Mouse (Mus musculus) ES-E14 (cell line): ENCODE data around the gene Dennd1a. TPM values are rescaled to one million over a fixed set of nuclear protein-coding genes. Genes with fewer than 3 reads are reported as not detected.

ENCODE experiments used
- DNase-seq: peaks from one replicate; pipeline ENCODE4 v3.0.0-alpha.2; 2013; ENCODE audit warnings: low read depth, low spot score
- H3K27ac ChIP-seq: 2 replicates; pipeline ENCODE4 v1.5.1; 2012; ENCODE audit warnings: low read depth, mild to moderate bottlenecking, low read length, moderate library complexity, mixed read lengths; ENCODE audit not compliant: poor library complexity, insufficient read depth, severe bottlenecking
- H3K36me3 ChIP-seq: 2 replicates; pipeline ENCODE4 v1.6.1; 2012; ENCODE audit warnings: mild to moderate bottlenecking, low read length, moderate library complexity, mixed read lengths; ENCODE audit not compliant: control insufficient read depth, poor library complexity, insufficient read depth, severe bottlenecking
- H3K4me1 ChIP-seq, 2 experiments: fragments of 150-350 bp in 1 of 2; sonication (generic) in 1 of 2; 2 replicates each; pipeline ENCODE4 v1.6.1; 2012; ENCODE audit warnings: low read length in 2 of 2, mild to moderate bottlenecking in 1 of 2, mixed read lengths in 1 of 2; ENCODE audit not compliant: control insufficient read depth in 2 of 2, insufficient read depth in 2 of 2, poor library complexity in 1 of 2
- H3K4me3 ChIP-seq, 2 experiments: fragments of 150-350 bp in 1 of 2; sonication (generic) in 1 of 2; 2 replicates each; pipeline ENCODE4 v1.5.1; 2012; ENCODE audit warnings: low read length in 2 of 2, low read depth in 1 of 2, mild to moderate bottlenecking in 1 of 2, mixed read lengths in 1 of 2; ENCODE audit not compliant: insufficient read depth in 1 of 2, poor library complexity in 1 of 2, severe bottlenecking in 1 of 2
- H3K9ac ChIP-seq: 2 replicates; pipeline ENCODE4 v1.6.1; 2012; ENCODE audit warnings: low read depth, mild to moderate bottlenecking, low read length, mixed read lengths; ENCODE audit not compliant: poor library complexity, insufficient read depth, severe bottlenecking
- H3K9me3 ChIP-seq: fragments of 150-350 bp; sonication (generic); 2 replicates; pipeline ENCODE4 v1.6.1; 2012; ENCODE audit warnings: low read depth, mild to moderate bottlenecking, low read length; ENCODE audit not compliant: control insufficient read depth, insufficient read depth
- CHD2 ChIP-seq: IDR thresholded peaks from 2 replicates; pipeline ENCODE4 v1.6.1; 2014; ENCODE audit warnings: mild to moderate bottlenecking, low read depth, low read length, inconsistent platforms
- HCFC1 ChIP-seq: IDR thresholded peaks from 2 replicates; pipeline ENCODE4 v1.6.1; 2012; ENCODE audit warnings: low read length, inconsistent platforms, borderline replicate concordance; ENCODE audit not compliant: insufficient read depth
- MAFK ChIP-seq: IDR thresholded peaks from 2 replicates; pipeline ENCODE4 v1.6.1; 2014; ENCODE audit warnings: mild to moderate bottlenecking, low read depth, low read length, inconsistent platforms; ENCODE audit not compliant: insufficient read depth
- ZC3H11A ChIP-seq: IDR thresholded peaks from 2 replicates; pipeline ENCODE4 v1.6.1; 2012; ENCODE audit warnings: low read depth, mild to moderate bottlenecking, inconsistent platforms, low read length, borderline replicate concordance
- ZNF384 ChIP-seq: IDR thresholded peaks from 2 replicates; pipeline ENCODE4 v1.6.1; 2012; ENCODE audit warnings: low read depth, low read length, inconsistent platforms
- in situ Hi-C, 2 experiments: fragments of 600-800 bp; cut with MboI; formaldehyde crosslinking; loops; one replicate each; pipeline ENCODE4 v1.15.1; 2025; ENCODE audit warnings: low sequenced_read_pairs in 2 of 2, inconsistent platforms in 1 of 2; ENCODE audit not compliant: unreplicated experiment in 2 of 2
- total RNA-seq: library from RNA; depleted of rRNA; stranded (reverse); fragments of 300-350 nt; gene quantifications from 2 replicates; pipeline ENCODE4 v1.2.3, GENCODE M21; 2012

Dennd1a gene
- total RNA-seq, 1 experiment, result 6.5 TPM

- in situ Hi-C loops, result no loop called here
These were observed 419.8 kb downstream of the Dennd1a start for GRCm38 (mm10) chr2:37867387-37867786.

GRCm38 (mm10) chr2:37857472-37857871 lies 429.7 kb downstream of the Dennd1a start:
- no peaks in the 10 kb centered on the region for H3K9me3 ChIP-seq
- in situ Hi-C loops, result no loop called here
- H3K27ac ChIP-seq, result no peak overlapping the region
- H3K9ac ChIP-seq, result no peak overlapping the region
- no peak for DNase-seq
- H3K36me3 ChIP-seq, result no peaks in the 10 kb centered on the region
- no peaks in the 10 kb centered on the region for H3K4me1 ChIP-seq
- H3K4me3 ChIP-seq, result no peak overlapping the region
- TF ChIP-seq HCFC1 (no peak), ZC3H11A (no peak), MAFK (no peak), ZNF384 (no peak)

More at GRCm38 (mm10) chr2:37867387-37867786, 419.8 kb downstream of the Dennd1a start:
- no peak for DNase-seq
- TF ChIP-seq CHD2 (no peak), MAFK (no peak), ZC3H11A (no peak), HCFC1 (no peak), ZNF384 (no peak)
- H3K36me3 ChIP-seq, result no peaks in the 10 kb centered on the region
- H3K27ac ChIP-seq, result no peak overlapping the region
- no peaks in the 10 kb centered on the region for H3K9me3 ChIP-seq
- no peak overlapping the region for H3K4me3 ChIP-seq
- H3K9ac ChIP-seq, result no peak overlapping the region
- H3K4me1 ChIP-seq, result no peaks in the 10 kb centered on the region

DNA sequence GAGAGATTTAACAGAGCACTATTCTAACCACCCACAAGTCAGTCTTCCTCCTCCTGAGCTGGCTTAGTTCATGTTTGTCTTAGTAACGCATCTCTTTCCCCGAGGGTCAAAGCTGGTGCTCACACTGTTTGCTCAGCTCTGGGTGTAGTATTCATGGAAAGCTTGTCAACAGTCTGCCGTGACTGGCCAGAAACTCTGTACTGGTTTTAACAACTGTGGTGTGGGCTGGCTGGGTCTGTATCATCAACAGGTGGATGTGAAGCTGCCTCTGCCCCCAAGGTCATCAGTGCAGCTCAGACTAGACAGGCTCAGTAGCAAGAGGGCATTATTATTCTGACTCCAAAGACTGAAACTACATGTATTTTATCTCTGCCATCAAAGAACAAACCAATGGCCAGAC lies 430.2 kb downstream of the Dennd1a start:
- H3K27ac ChIP-seq, result no peak overlapping the region
- no peaks in the 10 kb centered on the region for H3K9me3 ChIP-seq
- in situ Hi-C loops, result no loop called here
- TF ChIP-seq ZC3H11A (no peak), MAFK (no peak), CHD2 (no peak), ZNF384 (no peak), HCFC1 (no peak)
- H3K9ac ChIP-seq, result no peak overlapping the region
- DNase-seq, result no peak
- H3K36me3 ChIP-seq, result no peaks in the 10 kb centered on the region
- no peaks in the 10 kb centered on the region for H3K4me1 ChIP-seq
- H3K4me3 ChIP-seq, result no peak overlapping the region

- Histone ChIP-seq H3K36me3 (no peaks in the 10 kb centered on the region), H3K9ac (no peak overlapping the region), H3K27ac (no peak overlapping the region), H3K4me1 (no peaks in the 10 kb centered on the region), H3K9me3 (no peaks in the 10 kb centered on the region), H3K4me3 (no peak overlapping the region)
- TF ChIP-seq CHD2 (no peak), ZNF384 (no peak), MAFK (no peak), HCFC1 (no peak), ZC3H11A (no peak)
- DNase-seq, result no peak
- in situ Hi-C loops, result no loop called here
These were observed 432.0 kb downstream of the Dennd1a start for GRCm38 (mm10) chr2:37855226-37855625.

DNA sequence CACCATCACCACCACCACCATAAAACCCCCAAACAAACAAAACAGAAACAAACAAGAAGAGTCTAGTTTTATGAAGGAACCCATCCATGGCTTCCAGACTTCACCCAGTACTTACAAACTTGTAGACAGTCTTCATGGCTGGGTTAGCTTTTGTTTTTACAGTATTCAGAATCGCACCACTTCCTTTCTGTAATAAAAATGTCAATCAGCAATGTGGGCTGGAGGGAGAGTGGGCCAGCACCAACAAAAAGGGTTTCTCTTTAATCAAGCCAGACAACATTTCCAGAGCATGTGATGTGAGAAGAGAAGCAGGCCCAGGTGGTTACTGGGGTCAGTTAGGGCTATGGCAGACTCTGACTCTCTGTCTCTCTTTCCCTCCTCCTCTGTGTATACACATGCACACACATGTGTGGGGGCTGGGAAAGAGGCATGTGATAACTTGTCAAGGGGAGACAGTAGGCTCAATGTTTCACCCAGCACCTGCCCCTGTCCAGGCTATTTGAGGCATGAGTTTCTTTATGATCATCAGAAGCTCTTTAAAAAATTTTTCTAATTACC lies 433.2 kb downstream of the Dennd1a start:
- TF ChIP-seq HCFC1 (no peak), ZNF384 (no peak), CHD2 (no peak), MAFK (no peak), ZC3H11A (no peak)
- in situ Hi-C loops, result no loop called here
- H3K4me1 ChIP-seq, result no peaks in the 10 kb centered on the region
- no peak overlapping the region for H3K27ac ChIP-seq
- H3K9ac ChIP-seq, result no peak overlapping the region
- H3K9me3 ChIP-seq, result no peaks in the 10 kb centered on the region
- no peaks in the 10 kb centered on the region for H3K36me3 ChIP-seq
- DNase-seq, result no peak
- H3K4me3 ChIP-seq, result no peak overlapping the region
